Mouse (Mus musculus) layer of hippocampus, postnatal 14 days (tissue): ENCODE data around the gene Hfe. TPM values are rescaled to one million over a fixed set of nuclear protein-coding genes. Genes with fewer than 3 reads are reported as not detected.
A peak's percentile ranks its signal among the peaks of the same experiment; 100 is the strongest.
"Not testable (repeated sequence)": the region's sequence is repeated elsewhere in the genome, so short reads cannot be mapped to it uniquely, and the experiment has no call there.

Source experiments
- DNase-seq, 2 experiments: peaks; one replicate each; pipeline ENCODE4 v3.0.0; 2021 to 2022; ENCODE audit warnings: low spot score in 2 of 2, mixed read lengths in 1 of 2
- total RNA-seq, 2 experiments: library from RNA; stranded (reverse); gene quantifications; 2 replicates each; pipeline ENCODE4 v1.2.3; 2021

Gene Hfe
- total RNA-seq, 2 experiments from 2014 or later, result 3.4 to 5.4 TPM

GRCm38 (mm10) chr13:23716261-23717042 is 5.8 kb upstream of the Hfe start:
- no peak for DNase-seq

GRCm38 (mm10) chr13:23709714-23710373 is 810 bp downstream of the Hfe start:
- DNase-seq, result no peak

GRCm38 (mm10) chr13:23708654-23709053 is 2.0 kb downstream of the Hfe start:
- no peak for DNase-seq

GRCm38 (mm10) chr13:23708041-23708440 is 2.6 kb downstream of the Hfe start:
- no peak for DNase-seq

GRCm38 (mm10) chr13:23706771-23707170 is 3.9 kb downstream of the Hfe start:
- DNase-seq, result no peak

GRCm38 (mm10) chr13:23705751-23706356 is 4.8 kb downstream of the Hfe start:
- DNase-seq, result no peak

- DNase-seq, result not testable (repeated sequence)
These were observed 7.9 kb downstream of the Hfe start for GRCm38 (mm10) chr13:23702801-23703200.

- no peak for DNase-seq
These were observed 8.4 kb downstream of the Hfe start for GRCm38 (mm10) chr13:23702220-23702619.

GRCm38 (mm10) chr13:23700786-23701520 is 9.7 kb downstream of the Hfe start:
- DNase-seq, result peak; percentile 69 to 88

- no peak for DNase-seq
These were observed 10.9 kb downstream of the Hfe start for GRCm38 (mm10) chr13:23699767-23700166.

GRCm38 (mm10) chr13:23698996-23699395 is 11.7 kb downstream of the Hfe start:
- DNase-seq, result no peak

- DNase-seq, result peak; percentile 99 to 100
These were observed 12.4 kb downstream of the Hfe start, which contains the start of gene Hist1h4c for GRCm38 (mm10) chr13:23698300-23698693. Hist1h4c (minus strand) TSS chr13:23698454.

GRCm38 (mm10) chr13:23697491-23698299 is 13.0 kb downstream of the Hfe start:
- peak in 1 of 2 experiments; percentile 60 for DNase-seq

- DNase-seq, result no peak
These were observed 14.6 kb downstream of the Hfe start for GRCm38 (mm10) chr13:23696061-23696474.

GRCm38 (mm10) chr13:23695514-23695913 is 15.1 kb downstream of the Hfe start, which contains the start of gene Hist1h1t:
Hist1h1t (plus strand) TSS chr13:23695814.
- no peak for DNase-seq

GRCm38 (mm10) chr13:23694956-23695355 is 15.7 kb downstream of the Hfe start:
- no peak for DNase-seq

GRCm38 (mm10) chr13:23693856-23694440 is 16.7 kb downstream of the Hfe start:
- DNase-seq, result no peak

GRCm38 (mm10) chr13:23689459-23689858 is 21.2 kb downstream of the Hfe start:
- DNase-seq, result no peak

- DNase-seq, result no peak
These were observed 21.7 kb downstream of the Hfe start for GRCm38 (mm10) chr13:23688956-23689355.

- no peak for DNase-seq
These were observed 22.7 kb downstream of the Hfe start for GRCm38 (mm10) chr13:23687907-23688306.
